Mouse (Mus musculus): ENCODE results near the gene Cpa5. TPM values are rescaled to one million over a fixed set of nuclear protein-coding genes. Genes with fewer than 3 reads are reported as not detected.

Cpa5 gene
- polyA plus RNA-seq (2012; rRNA removed), result not detected in 2 replicates

GRCm38 (mm10) chr6:30610710-30611109, at the start of gene Cpa5:
TSS of gene Cpa5 (plus strand) at chr6:30611010.

GRCm38 (mm10) chr6:30568069-30568468, 42.7 kb upstream of the Cpa5 start, which contains the start of gene Cpa4:
TSS of gene Cpa4 (plus strand) at chr6:30568369.

GRCm38 (mm10) chr6:30638674-30639268, 28.0 kb downstream of the Cpa5 start, which contains the start of gene Cpa1:
TSS of gene Cpa1 (plus strand) at chr6:30639218.

Other genes starting within 250 kb of the Cpa5 start
- 5.5 and 8.5 TPM in 2 replicates for gene Zc3hc1, start 220.0 kb upstream of the Cpa5 start, polyA plus RNA-seq (2012; rRNA removed)
- gene Klhdc10, start 209.1 kb upstream of the Cpa5 start, polyA plus RNA-seq (2012; rRNA removed), result 13.1 and 14.3 TPM in 2 replicates
- 20.8 and 23.2 TPM in 2 replicates for gene Tmem209, start 101.2 kb upstream of the Cpa5 start, polyA plus RNA-seq (2012; rRNA removed)
- not detected in 2 replicates for gene Ssmem1, start 101.2 kb upstream of the Cpa5 start, polyA plus RNA-seq (2012; rRNA removed)
- gene Cpa2, start 69.4 kb upstream of the Cpa5 start, polyA plus RNA-seq (2012; rRNA removed), result 1.7 and 79.8 TPM in 2 replicates
- 0.05 TPM in 1 of 2 replicates, not detected in the other for gene Cpa4, start 42.6 kb upstream of the Cpa5 start, polyA plus RNA-seq (2012; rRNA removed)
- 0.84 and 879 TPM in 2 replicates for gene Cpa1, start 28.2 kb downstream of the Cpa5 start, polyA plus RNA-seq (2012; rRNA removed)
- 2.0 and 2.4 TPM in 2 replicates for gene Cep41, start 82.7 kb downstream of the Cpa5 start, polyA plus RNA-seq (2012; rRNA removed)
- 24.3 and 35.4 TPM in 2 replicates for gene Mest, start 112.5 kb downstream of the Cpa5 start, polyA plus RNA-seq (2012; rRNA removed)